Mouse (Mus musculus): Measurements from ENCODE around the gene Mcoln2. TPM values are rescaled to one million over a fixed set of nuclear protein-coding genes. Genes with fewer than 3 reads are reported as not detected.

The Mcoln2 gene
- polyA plus RNA-seq, 2 experiments from 2014 or later = 1.7 to 2.2 TPM

DNA sequence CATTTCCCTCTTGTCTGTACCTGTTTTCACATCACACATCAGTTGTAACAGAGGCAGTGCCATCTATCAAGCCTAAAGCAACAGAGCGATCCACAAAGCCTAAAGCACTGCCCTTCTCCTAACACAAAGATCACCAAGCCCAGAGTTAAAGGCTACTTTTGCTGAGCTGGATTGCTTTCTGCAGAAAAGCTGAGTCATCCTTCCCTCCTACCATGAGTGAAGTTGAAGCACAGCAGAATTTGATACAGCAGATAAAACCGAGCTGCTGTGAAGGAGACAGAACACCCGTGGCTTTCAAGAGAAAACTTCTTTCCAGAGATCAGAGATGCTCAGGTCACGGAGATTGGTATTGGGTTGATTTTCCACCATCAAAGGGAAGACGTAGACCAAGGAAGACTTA is 3.5 kb upstream of the Mcoln2 start:
- ATAC-seq = peak; percentile 16

- ATAC-seq = peak; percentile 49
These were observed 396 bp downstream of the Mcoln2 start for GRCm38 (mm10) chr3:146150058-146150400.

GRCm38 (mm10) chr3:146150560-146150959 is 927 bp downstream of the Mcoln2 start:
- peak; percentile 21 for ATAC-seq

- ATAC-seq = no peak
These were observed 1.7 kb downstream of the Mcoln2 start for GRCm38 (mm10) chr3:146151328-146151727.

- no peak for ATAC-seq
These were observed 2.1 kb downstream of the Mcoln2 start for GRCm38 (mm10) chr3:146151755-146152154.

DNA sequence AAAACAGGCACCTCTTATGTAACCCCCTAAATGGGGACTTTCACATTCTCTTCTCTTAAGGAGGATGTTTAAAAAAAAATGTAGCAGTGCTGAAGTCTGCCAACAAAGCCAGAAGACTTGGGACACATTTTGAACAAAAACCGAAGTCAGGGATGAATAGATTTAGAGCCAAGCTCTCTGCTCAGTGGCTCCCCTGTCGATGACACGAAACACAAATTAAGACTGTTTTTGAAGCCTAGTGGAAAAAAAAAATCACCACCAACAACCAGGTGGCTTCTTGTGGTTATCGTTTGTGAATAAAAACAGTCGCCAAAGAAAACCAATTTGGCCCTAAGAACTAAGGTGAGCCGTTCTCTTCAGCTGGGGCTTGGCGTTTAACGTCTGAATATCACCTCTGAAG is 2.7 kb downstream of the Mcoln2 start:
- ATAC-seq = peak; percentile 16

GRCm38 (mm10) chr3:146152913-146153312 is 3.3 kb downstream of the Mcoln2 start:
- ATAC-seq = no peak

GRCm38 (mm10) chr3:146153862-146154611 is 4.4 kb downstream of the Mcoln2 start:
- peak; percentile 11 for ATAC-seq

- ATAC-seq = peak; percentile 45
These were observed 6.3 kb downstream of the Mcoln2 start for GRCm38 (mm10) chr3:146155628-146156576.

- ATAC-seq = no peak
These were observed 7.2 kb downstream of the Mcoln2 start for GRCm38 (mm10) chr3:146156811-146157210.

GRCm38 (mm10) chr3:146158039-146158438 is 8.4 kb downstream of the Mcoln2 start:
- no peak for ATAC-seq

DNA sequence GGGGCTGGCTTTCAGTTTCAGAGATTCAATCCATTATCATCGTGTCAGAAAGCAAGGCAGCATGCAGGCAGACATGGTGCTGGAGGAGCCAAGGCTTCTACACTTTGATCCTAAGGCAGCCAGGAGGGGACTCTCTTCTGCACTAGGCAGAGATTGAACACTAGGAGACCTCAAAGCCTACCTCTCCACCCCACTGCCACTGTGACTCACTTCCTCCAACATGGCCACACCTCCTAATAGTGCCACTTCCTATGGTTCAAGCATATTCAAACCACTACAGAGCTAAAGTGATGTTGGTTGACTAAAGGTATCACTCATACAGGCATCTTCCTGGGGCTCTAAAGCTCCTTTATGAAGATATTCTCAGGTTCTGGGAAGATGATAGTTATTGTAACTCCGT is 9.7 kb downstream of the Mcoln2 start:
- peak; percentile 88 for ATAC-seq

DNA sequence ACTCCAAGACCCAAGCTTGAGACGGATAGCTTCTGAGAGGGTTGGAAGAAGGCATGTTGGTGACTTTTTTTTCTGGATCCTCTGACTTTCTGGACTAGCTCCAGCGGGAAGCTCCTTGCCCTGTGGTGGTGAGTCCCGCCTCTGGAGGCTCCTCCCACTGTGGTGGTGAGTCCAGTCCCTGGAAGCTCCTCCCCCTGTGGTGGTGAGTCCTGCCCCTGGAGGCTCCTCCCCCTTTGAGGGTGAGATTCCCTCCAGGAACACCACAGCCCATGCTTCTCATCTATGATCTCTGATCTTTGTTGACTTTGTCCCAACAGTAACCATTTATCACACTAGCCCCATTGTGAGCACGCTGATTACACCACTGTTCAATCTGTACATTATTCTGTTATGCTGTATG is 12.6 kb downstream of the Mcoln2 start:
- ATAC-seq = no peak

DNA sequence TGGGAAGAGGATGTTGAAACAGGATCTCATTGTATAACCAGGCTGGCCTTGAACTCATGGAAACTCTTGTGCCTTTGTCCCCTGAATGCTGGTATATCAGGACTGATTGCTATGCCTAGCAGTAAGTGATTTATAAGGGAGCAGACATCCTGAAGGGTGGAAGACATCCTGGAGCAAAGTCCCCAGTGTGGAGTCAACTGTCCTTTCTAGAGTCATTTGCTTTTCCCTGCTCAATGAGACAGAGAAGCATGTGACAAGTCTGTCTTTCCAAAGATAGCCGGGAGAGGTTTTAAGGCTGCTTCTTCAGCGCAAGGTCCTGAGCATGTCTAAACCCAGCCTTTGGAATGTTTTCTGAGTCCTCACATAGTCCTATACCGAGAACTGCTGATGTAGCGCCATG is 19.7 kb downstream of the Mcoln2 start:
- no peak for ATAC-seq

- no peak for ATAC-seq
These were observed 23.4 kb downstream of the Mcoln2 start for GRCm38 (mm10) chr3:146173030-146173429.

DNA sequence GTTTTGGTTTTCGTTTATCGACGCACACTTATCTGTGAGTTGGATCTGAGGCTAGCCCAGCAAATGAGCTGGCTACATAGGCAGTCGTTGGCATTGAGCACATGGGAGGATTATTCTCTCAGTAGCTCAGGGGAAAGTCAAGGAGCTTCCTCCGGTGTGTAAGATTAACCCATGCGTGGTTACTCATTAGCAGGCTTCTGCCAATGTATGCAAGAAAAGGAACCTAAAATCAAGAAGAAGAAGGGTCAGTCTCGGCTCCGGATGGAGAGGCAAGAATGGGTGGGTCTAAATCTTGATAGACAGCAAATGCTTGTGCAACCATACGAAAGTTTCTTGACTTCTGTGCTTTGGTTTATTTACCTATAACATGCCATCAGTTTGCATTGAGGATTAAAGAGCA is 24.6 kb downstream of the Mcoln2 start:
- ATAC-seq = no peak

- no peak for ATAC-seq
These were observed 27.7 kb downstream of the Mcoln2 start for GRCm38 (mm10) chr3:146177295-146177694.

GRCm38 (mm10) chr3:146177748-146178582 is 28.3 kb downstream of the Mcoln2 start:
- peak; percentile 91 for ATAC-seq

GRCm38 (mm10) chr3:146180341-146180740 is 30.7 kb downstream of the Mcoln2 start:
- no peak for ATAC-seq

- no peak for ATAC-seq
These were observed 31.4 kb downstream of the Mcoln2 start for GRCm38 (mm10) chr3:146180986-146181385.

- peak; percentile 62 for ATAC-seq
These were observed 35.5 kb downstream of the Mcoln2 start for GRCm38 (mm10) chr3:146184992-146185657.

- peak; percentile 84 for ATAC-seq
These were observed 36.4 kb downstream of the Mcoln2 start for GRCm38 (mm10) chr3:146186033-146186432.
